Mouse (Mus musculus): Measurements from ENCODE around the gene Phf3.
A peak's percentile ranks its signal among the peaks of the same experiment; 100 is the strongest.
"Not testable (repeated sequence)": the region's sequence is repeated elsewhere in the genome, so short reads cannot be mapped to it uniquely, and the experiment has no call there.

Gene Phf3

DNA sequence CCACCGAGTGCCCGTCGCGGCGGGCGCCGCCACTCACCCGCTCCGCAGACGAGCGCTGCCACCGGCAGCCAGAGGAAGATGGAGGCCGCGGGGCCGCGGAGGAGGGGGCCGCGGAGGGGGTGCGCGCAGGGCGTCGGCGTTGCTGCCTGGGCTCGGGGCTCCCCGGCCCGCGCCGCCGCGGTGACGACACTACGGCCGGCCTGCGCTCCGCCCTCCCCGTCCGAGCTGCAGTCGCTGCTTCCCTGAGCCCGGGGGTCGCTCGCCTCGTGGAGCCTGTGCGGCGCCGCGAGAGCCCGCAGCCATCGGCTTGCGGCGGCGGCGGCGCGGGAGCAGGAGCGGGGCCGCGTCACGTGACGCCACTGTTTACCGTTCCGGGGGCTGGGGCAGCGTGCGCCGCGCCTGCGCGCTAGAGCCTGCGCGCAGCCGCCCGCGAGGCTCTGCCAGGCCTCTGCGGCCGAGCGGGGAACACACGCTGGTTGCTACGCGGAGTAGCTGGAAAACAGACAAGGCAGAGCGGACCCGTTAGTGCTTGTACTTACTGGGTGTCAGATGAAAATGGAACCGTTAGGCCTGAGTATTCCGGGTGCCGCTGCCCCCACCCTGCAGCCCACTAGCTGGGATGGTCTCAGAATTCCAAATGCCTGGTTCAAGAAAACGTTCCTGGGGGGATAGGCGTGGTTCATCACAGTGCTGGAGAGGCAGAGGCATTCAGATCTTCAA, at the start of gene Phf3:
TSS of gene Phf3 (minus strand) at position 381 of the 720 bp plus-strand sequence.
- DNase-seq (ENCODE audit: low spot score in 2 of 2): peak; percentile 84 to 85

GRCm38 (mm10) chr1:30922237-30922636, 48.5 kb upstream of the Phf3 start:
- no peak for DNase-seq (ENCODE audit: low spot score in 2 of 2)

- no peak for DNase-seq (ENCODE audit: low spot score in 2 of 2)
Measured at GRCm38 (mm10) chr1:30921252-30921651, 47.5 kb upstream of the Phf3 start.

DNA sequence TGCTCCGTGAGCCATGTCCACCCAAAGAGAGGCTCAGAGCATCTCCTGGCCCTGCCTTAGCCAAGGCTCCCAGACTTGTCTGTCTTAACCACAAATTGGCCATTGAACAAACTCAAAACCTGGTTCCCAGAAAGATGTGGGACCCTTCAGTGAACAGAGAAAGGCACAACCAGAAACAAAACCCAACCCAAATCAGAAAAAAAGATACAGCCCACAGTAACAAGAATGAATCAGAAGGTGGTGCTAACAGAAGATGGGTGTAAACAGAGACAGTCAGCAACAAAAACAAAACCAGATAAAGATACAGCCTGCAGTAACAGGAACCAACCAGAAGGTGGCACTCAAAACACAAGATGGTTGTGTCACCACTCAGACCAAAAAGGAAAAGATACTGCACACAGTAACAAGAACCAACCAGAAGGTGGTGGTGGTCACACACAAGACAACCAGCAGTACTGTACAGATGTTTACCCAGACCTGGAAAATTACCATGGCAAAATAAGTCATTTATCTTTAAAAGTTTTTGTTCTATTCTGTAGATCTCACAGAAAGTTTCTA, 47.0 kb upstream of the Phf3 start:
- peak; percentile 36 to 54 for DNase-seq (ENCODE audit: low spot score in 2 of 2)

- DNase-seq (ENCODE audit: low spot score in 2 of 2): no peak
Measured at GRCm38 (mm10) chr1:30910172-30910571, 36.5 kb upstream of the Phf3 start.

DNA sequence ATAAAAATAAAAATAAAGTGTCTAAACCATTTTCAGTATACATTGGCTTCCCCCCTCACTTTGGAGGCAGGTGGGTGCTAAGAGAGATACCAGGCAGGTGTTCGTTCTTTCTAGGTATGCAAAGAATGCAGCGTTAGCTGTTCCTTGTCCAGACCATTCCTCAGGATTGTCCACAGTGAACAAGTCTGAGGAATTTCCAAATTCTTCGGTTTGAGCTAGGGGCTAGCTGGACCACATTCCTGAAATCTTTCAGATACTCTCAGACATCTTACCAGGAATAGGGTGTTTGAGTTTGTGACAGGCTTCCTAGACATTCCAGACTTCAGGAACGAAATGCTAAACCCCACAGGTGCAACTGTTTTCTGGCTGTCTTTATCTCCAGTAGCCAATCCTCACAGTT, 35.1 kb upstream of the Phf3 start:
- no peak for DNase-seq (ENCODE audit: low spot score in 2 of 2)

GRCm38 (mm10) chr1:30903480-30904218, 29.9 kb upstream of the Phf3 start:
- no peak for DNase-seq (ENCODE audit: low spot score in 2 of 2)

DNA sequence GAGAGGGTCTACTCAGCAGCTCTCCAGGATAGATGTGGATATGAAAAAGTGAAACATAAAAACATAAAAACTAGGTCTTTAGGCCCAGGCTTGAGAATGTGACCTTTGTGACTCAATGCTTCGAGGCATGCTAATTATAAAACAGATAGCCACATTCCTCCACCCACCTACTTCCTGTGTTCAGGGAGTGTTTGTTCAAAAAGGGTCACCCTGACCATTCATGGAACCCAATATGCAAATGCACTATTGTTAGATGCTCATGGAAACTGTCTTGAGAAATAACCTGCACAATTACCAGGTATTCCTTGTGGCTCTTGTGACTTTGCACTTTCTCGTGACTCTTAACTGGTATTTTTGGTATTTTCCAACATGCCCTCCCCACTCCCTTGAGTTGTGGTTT, 25.0 kb upstream of the Phf3 start:
- no peak for DNase-seq (ENCODE audit: low spot score in 2 of 2)

DNA sequence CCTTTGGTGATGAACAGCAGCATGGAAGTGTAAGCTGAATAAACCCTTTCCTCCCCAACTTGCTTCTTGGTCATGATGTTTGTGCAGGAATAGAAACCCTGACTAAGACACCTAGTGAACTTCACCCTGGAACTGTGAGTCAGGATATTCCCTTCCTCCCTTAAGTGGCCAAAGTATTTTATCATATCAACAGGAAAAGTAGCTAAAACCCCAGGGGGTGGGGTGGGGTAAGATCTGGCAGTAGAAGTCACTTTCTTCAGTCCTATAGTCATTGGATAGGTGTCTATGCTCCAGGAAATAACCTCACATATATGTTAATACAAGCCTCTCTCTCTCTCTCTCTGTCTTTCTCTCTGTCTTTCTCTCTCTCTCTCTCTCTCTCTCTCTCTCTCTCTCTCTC, 21.6 kb upstream of the Phf3 start:
- DNase-seq (ENCODE audit: low spot score in 2 of 2): not testable (repeated sequence)

- DNase-seq (ENCODE audit: low spot score in 2 of 2): not testable (repeated sequence)
Measured at GRCm38 (mm10) chr1:30883806-30884205, 10.1 kb upstream of the Phf3 start.

DNA sequence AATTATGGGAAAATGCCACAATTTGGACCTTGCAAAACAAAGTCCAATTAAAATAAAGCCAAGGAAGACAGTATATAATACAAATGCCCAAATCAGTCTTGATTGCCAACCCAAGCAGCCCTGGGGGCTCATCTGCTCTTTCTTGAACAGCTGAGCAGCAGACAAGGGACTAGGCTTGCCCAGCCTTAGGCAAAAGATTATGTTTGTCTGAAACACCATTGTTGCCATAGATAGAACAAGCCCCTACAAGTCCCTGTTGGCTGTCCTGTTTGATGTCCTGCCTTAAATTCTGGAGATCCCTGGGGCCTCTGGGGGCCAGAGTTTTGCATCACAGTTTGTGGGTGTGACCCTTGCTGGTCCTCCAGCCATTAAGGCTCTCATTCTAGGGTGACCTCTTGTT, 2.0 kb upstream of the Phf3 start:
- DNase-seq (ENCODE audit: low spot score in 2 of 2): no peak

GRCm38 (mm10) chr1:30874261-30875131, 775 bp upstream of the Phf3 start:
- no peak for DNase-seq (ENCODE audit: low spot score in 2 of 2)

- peak; percentile 42 to 52 for DNase-seq (ENCODE audit: low spot score in 2 of 2)
Measured at GRCm38 (mm10) chr1:30872836-30873540, 733 bp downstream of the Phf3 start.

DNA sequence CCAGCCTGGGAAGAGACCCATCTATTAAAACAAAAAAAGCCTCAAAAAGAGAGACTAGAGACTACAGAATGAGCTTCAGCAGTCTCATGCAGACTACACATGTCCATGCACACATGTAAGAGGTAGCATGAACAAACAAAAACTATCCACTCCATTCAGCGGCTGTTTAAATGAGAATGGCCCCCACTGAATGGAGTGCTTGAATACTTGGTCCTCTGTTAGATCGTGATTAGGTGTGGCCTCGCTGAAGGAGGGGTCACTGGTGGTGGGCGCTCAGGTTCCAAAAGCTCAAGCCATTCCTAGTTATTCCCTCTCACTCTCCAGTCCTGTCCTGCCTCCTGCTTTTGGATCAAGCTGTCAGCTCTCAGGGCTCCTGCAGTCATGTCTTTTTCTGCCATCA, 5.9 kb downstream of the Phf3 start:
- no peak for DNase-seq (ENCODE audit: low spot score in 2 of 2)

GRCm38 (mm10) chr1:30852518-30852917, 21.2 kb downstream of the Phf3 start:
- no peak for DNase-seq (ENCODE audit: low spot score in 2 of 2)

- DNase-seq (ENCODE audit: low spot score in 2 of 2): no peak
Measured at GRCm38 (mm10) chr1:30851920-30852319, 21.8 kb downstream of the Phf3 start.

- no peak for DNase-seq (ENCODE audit: low spot score in 2 of 2)
Measured at GRCm38 (mm10) chr1:30850906-30851305, 22.8 kb downstream of the Phf3 start.

DNA sequence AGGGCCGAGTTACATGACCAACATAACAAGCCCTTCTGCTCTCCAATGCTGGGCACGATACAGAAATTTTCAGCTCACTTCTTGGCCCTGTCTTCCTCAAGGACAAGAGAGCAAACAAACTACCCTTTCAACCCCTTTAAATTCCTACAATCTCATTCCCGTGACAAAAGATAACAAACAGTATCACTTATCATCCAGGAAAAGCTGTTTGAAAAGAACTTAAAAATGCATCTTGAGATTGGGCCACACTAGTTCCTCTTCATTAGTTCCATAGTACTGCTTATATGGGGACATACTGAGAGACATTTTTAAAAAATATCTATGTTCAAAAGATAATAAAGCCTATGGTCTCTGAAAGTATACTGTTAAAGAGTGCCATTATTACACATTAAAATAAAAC, 23.8 kb downstream of the Phf3 start:
- no peak for DNase-seq (ENCODE audit: low spot score in 2 of 2)

GRCm38 (mm10) chr1:30847706-30848105, 26.0 kb downstream of the Phf3 start:
- no peak for DNase-seq (ENCODE audit: low spot score in 2 of 2)

GRCm38 (mm10) chr1:30839662-30840061, 34.1 kb downstream of the Phf3 start:
- no peak for DNase-seq (ENCODE audit: low spot score in 2 of 2)

GRCm38 (mm10) chr1:30835512-30835911, 38.2 kb downstream of the Phf3 start:
- DNase-seq (ENCODE audit: low spot score in 2 of 2): no peak
